Mouse (Mus musculus): ENCODE results near the gene Cnpy2.

DNA sequence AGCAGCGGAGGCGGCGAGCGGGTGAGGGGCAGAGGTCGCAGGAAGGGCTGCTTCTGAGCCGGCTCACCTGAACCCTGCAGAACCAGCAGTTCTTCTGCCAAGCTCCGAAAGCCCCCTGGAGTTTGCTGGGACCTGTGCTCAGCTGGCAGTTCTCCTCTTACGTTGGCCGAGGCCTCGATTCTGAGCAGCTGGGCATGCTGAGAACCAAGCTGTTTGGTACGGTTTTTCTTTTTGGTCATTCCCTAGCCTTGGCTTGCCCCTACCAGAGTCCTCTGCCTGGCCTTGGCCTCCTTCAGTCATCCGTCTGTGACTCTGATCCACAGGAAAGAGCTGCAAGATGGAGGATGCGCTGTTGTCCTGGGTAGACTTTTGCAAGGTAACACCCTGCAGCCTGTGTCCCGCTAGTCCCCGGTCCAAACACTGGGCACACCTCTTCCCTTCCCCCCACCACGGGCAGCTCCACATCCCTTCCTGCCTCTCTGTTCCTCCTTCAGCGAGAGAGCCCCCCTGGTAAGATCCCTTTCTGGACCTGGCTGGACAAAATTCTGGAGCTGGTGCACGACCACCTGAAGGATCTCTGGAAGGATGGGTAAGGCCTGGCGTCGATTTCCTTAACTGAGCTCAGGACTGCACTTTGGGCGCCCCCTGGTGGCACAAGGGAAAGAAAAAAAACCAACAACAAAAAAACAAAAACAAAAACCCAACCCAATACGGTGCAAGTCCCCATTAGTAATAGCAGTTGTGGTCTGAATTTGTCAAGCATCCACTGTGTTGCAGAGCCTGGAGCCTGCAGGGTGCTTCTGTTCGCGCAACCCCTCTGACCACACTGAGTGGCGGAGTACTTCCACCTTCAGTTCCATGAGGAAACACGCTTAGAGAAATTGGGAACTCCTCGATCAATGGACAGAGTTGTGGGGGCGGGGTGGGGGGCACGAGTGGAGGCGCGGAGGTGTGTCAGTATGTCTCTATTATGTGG is 38.4 kb upstream of the Cnpy2 start:
- TF ChIP-seq CTCF (IDR thresholded peaks at IDR 0.05) = peak; percentile 86
- TF ChIP-seq POLR2A (IDR thresholded peaks at IDR 0.05; ENCODE audit: insufficient read depth, low read depth, low read length) = no peak
- TF ChIP-seq EP300 (IDR thresholded peaks at IDR 0.05; ENCODE audit: insufficient read depth, low read depth, low read length) = 0 out of 2 replicates have a peak, but pooled peaks have one; percentile 32
